Mouse (Mus musculus) kidney, postnatal 36 days (tissue): ENCODE measurements at regions not wholly inside any gene's neighbourhood (a gene's known extent, or its start where the extent isn't known, plus 50 kb on each side); places are given as distances from the start of the nearest gene placed in this dataset.

Experiments used
- DNase-seq, 2 experiments: peaks; one replicate each; pipeline ENCODE4 v3.0.0; 2021 to 2022; ENCODE audit warnings: mixed read lengths in 2 of 2

GRCm38 (mm10) chr2:116942321-116942791 lies 63.9 kb downstream of the Tmco5 start:
- peak in 1 of 2 experiments; percentile 19 for DNase-seq

- DNase-seq: no peak
Measured at GRCm38 (mm10) chr2:116948538-116948937, 70.0 kb downstream of the Tmco5 start.

GRCm38 (mm10) chr2:116949741-116950140 lies 71.2 kb downstream of the Tmco5 start:
- DNase-seq: no peak

GRCm38 (mm10) chr2:116950154-116950553 lies 71.7 kb downstream of the Tmco5 start:
- DNase-seq: no peak

GRCm38 (mm10) chr2:116951481-116951880 lies 73.0 kb downstream of the Tmco5 start:
- DNase-seq: no peak

GRCm38 (mm10) chr2:116954280-116954679 lies 75.8 kb downstream of the Tmco5 start:
- DNase-seq: no peak

GRCm38 (mm10) chr2:116954896-116955295 lies 76.4 kb downstream of the Tmco5 start:
- DNase-seq: no peak

GRCm38 (mm10) chr2:116963116-116963873 lies 84.8 kb downstream of the Tmco5 start:
- DNase-seq: no peak

GRCm38 (mm10) chr2:116966266-116966665 lies 87.8 kb downstream of the Tmco5 start:
- no peak for DNase-seq

GRCm38 (mm10) chr2:116971666-116972613 lies 93.4 kb downstream of the Tmco5 start:
- peak; percentile 33 to 48 for DNase-seq

- DNase-seq: peak in 1 of 2 experiments; percentile 19
Measured at GRCm38 (mm10) chr2:116972614-116972985, 94.1 kb downstream of the Tmco5 start.

GRCm38 (mm10) chr2:116973441-116973840 lies 95.0 kb downstream of the Tmco5 start:
- no peak for DNase-seq

- no peak for DNase-seq
Measured at GRCm38 (mm10) chr2:116974152-116974551, 95.7 kb downstream of the Tmco5 start.

GRCm38 (mm10) chr2:116974569-116975060 lies 96.1 kb downstream of the Tmco5 start:
- no peak for DNase-seq

- DNase-seq: peak in 1 of 2 experiments; percentile 58
Measured at GRCm38 (mm10) chr2:116975091-116975600, 96.7 kb downstream of the Tmco5 start.

GRCm38 (mm10) chr2:116975601-116976431 lies 97.3 kb downstream of the Tmco5 start:
- peak; percentile 64 to 78 for DNase-seq

- peak in 1 of 2 experiments; percentile 34 for DNase-seq
Measured at GRCm38 (mm10) chr2:116976432-116976750, 97.9 kb downstream of the Tmco5 start.

GRCm38 (mm10) chr2:116976951-116977503 lies 98.5 kb downstream of the Tmco5 start:
- DNase-seq: no peak

- no peak for DNase-seq
Measured at GRCm38 (mm10) chr2:116977771-116978600, 99.5 kb downstream of the Tmco5 start.

- DNase-seq: no peak
Measured at GRCm38 (mm10) chr2:116978809-116979208, 100.3 kb downstream of the Tmco5 start.
